Mouse (Mus musculus) embryonic facial prominence, embryonic 14.5 days (tissue): ENCODE measurements around the gene Fbxw8. TPM values are rescaled to one million over a fixed set of nuclear protein-coding genes. Genes with fewer than 3 reads are reported as not detected.
A peak's percentile ranks its signal among the peaks of the same experiment; 100 is the strongest.

ENCODE experiments used
- ATAC-seq: fragments of 200-750 bp; cut with Nextera tagmentation; 2 replicates; pipeline ENCODE4 v1.8.0; 2017; ENCODE audit warnings: low read depth, moderate number of reproducible peaks, moderate TSS enrichment
- DNase-seq: peaks from one replicate; pipeline ENCODE4 v3.0.0-alpha.2; 2015; ENCODE audit warnings: low spot score
- H3K27ac ChIP-seq: fragments of 300-500 bp; sonication (generic); replicated peaks from 2 replicates; pipeline ENCODE4 v1.5.1; 2014; ENCODE audit warnings: low read depth, mild to moderate bottlenecking, low read length, moderate library complexity
- H3K27me3 ChIP-seq: fragments of 300-500 bp; sonication (generic); replicated peaks from 2 replicates; pipeline ENCODE4 v1.6.1; 2014; ENCODE audit warnings: low read length; ENCODE audit not compliant: control insufficient read depth, insufficient read depth
- H3K36me3 ChIP-seq: fragments of 300-500 bp; sonication (generic); 2 replicates; pipeline ENCODE4 v1.6.1; 2014; ENCODE audit warnings: low read length, mixed read lengths; ENCODE audit not compliant: control insufficient read depth, insufficient read depth
- H3K4me1 ChIP-seq: fragments of 300-500 bp; sonication (generic); 2 replicates; pipeline ENCODE4 v1.6.1; 2014; ENCODE audit warnings: antibody characterized with exemption, low read length; ENCODE audit not compliant: control insufficient read depth, insufficient read depth
- H3K4me2 ChIP-seq: fragments of 300-500 bp; sonication (generic); 2 replicates; pipeline ENCODE4 v1.6.1; 2014; ENCODE audit warnings: low read depth, mild to moderate bottlenecking, low read length, moderate library complexity, mixed read lengths
- H3K4me3 ChIP-seq: fragments of 300-500 bp; sonication (generic); 2 replicates; pipeline ENCODE4 v1.5.1; 2014; ENCODE audit warnings: low read depth, mild to moderate bottlenecking, low read length
- H3K9ac ChIP-seq: fragments of 300-500 bp; sonication (generic); 2 replicates; pipeline ENCODE4 v1.6.1; 2014; ENCODE audit warnings: low read depth, mild to moderate bottlenecking, low read length, moderate library complexity, mixed read lengths
- H3K9me3 ChIP-seq: fragments of 300-500 bp; sonication (generic); 2 replicates; pipeline ENCODE4 v1.6.1; 2016; ENCODE audit warnings: low read length; ENCODE audit not compliant: control insufficient read depth
- WGBS: fragments of 180-500 bp; shearing (Covaris S2); extraction: QIAGEN DNeasy Blood & Tissue Kit; methylation state at CpG from one replicate; pipeline ENCODE4 v1.1.7; 2014; 5-methylcytosine and 5-hydroxymethylcytosine counted together
- polyA plus RNA-seq: library from polyadenylated mRNA; unstranded; fragments of >200 nt; fragmentation: Nextera tagmentation; extraction: Ambion mirVana; gene quantifications from 2 replicates; pipeline ENCODE4 v1.2.1, GENCODE M21; 2014

Gene Fbxw8
- polyA plus RNA-seq, 1 experiment from 2014 or later: 31.7 TPM

- no peaks in the 10 kb centered on the region for H3K4me1 ChIP-seq
- H3K9ac ChIP-seq: no peak overlapping the region
- no peak overlapping the region for H3K4me2 ChIP-seq
- H3K4me3 ChIP-seq: no peak overlapping the region
- ATAC-seq (no peak), DNase-seq (no peak)
- 79% methylated on average over 4 of the region's 4 CpGs for WGBS
- no peak overlapping the region for H3K27ac ChIP-seq
- no peaks in the 10 kb centered on the region for H3K9me3 ChIP-seq
- no peaks in the 10 kb centered on the region for H3K27me3 ChIP-seq
- H3K36me3 ChIP-seq: no peaks in the 10 kb centered on the region
These were observed 106.9 kb downstream of the Fbxw8 start for GRCm38 (mm10) chr5:118048412-118048811.

GRCm38 (mm10) chr5:118047091-118047757, 108.0 kb downstream of the Fbxw8 start:
- H3K4me2 ChIP-seq: no peak overlapping the region
- no peaks in the 10 kb centered on the region for H3K9me3 ChIP-seq
- H3K9ac ChIP-seq: no peak overlapping the region
- H3K27me3 ChIP-seq: no peaks in the 10 kb centered on the region
- 85% methylated on average over 14 of the region's 14 CpGs for WGBS
- H3K36me3 ChIP-seq: no peaks in the 10 kb centered on the region
- no peak overlapping the region for H3K27ac ChIP-seq
- no peak overlapping the region for H3K4me3 ChIP-seq
- ATAC-seq: no peak
- no peak for DNase-seq
- no peaks in the 10 kb centered on the region for H3K4me1 ChIP-seq

- H3K27ac ChIP-seq: no peak overlapping the region
- H3K4me3 ChIP-seq: no peak overlapping the region
- no peak overlapping the region for H3K9ac ChIP-seq
- 91% methylated on average over 9 of the region's 9 CpGs for WGBS
- H3K9me3 ChIP-seq: no peaks in the 10 kb centered on the region
- H3K27me3 ChIP-seq: no peaks in the 10 kb centered on the region
- H3K36me3 ChIP-seq: no peaks in the 10 kb centered on the region
- H3K4me2 ChIP-seq: no peak overlapping the region
- no peak for ATAC-seq
- no peaks in the 10 kb centered on the region for H3K4me1 ChIP-seq
- DNase-seq: no peak
These were observed 109.9 kb downstream of the Fbxw8 start for GRCm38 (mm10) chr5:118045385-118045784.

GRCm38 (mm10) chr5:118044907-118045306, 110.4 kb downstream of the Fbxw8 start:
- H3K4me1 ChIP-seq: no peaks in the 10 kb centered on the region
- WGBS: 86% methylated on average over 6 of the region's 6 CpGs

GRCm38 (mm10) chr5:118043761-118044160, 111.5 kb downstream of the Fbxw8 start:
- Histone ChIP-seq H3K4me1 (no peaks in the 10 kb centered on the region), H3K4me2 (no peak overlapping the region), H3K27me3 (peaks cover 3% of the 10 kb centered on the region; the same call in 1 of the 2 replicates), H3K9me3 (no peaks in the 10 kb centered on the region), H3K9ac (no peak overlapping the region), H3K36me3 (no peaks in the 10 kb centered on the region), H3K27ac (no peak overlapping the region), H3K4me3 (no peak overlapping the region)
- WGBS: 75% methylated on average over 4 of the region's 4 CpGs
- ATAC-seq (no peak), DNase-seq (no peak)

More at GRCm38 (mm10) chr5:118044907-118045306, 110.4 kb downstream of the Fbxw8 start:
- ATAC-seq: no peak
- no peak overlapping the region for H3K4me2 ChIP-seq
- no peak overlapping the region for H3K27ac ChIP-seq
- H3K27me3 ChIP-seq: no peaks in the 10 kb centered on the region
- H3K9ac ChIP-seq: no peak overlapping the region
- DNase-seq: no peak
- no peaks in the 10 kb centered on the region for H3K36me3 ChIP-seq
- no peaks in the 10 kb centered on the region for H3K9me3 ChIP-seq
- no peak overlapping the region for H3K4me3 ChIP-seq

- no peak overlapping the region for H3K4me2 ChIP-seq
- WGBS: 86% methylated on average over 6 of the region's 6 CpGs
- ATAC-seq: no peak
These were observed 112.7 kb downstream of the Fbxw8 start for GRCm38 (mm10) chr5:118042599-118042998.

GRCm38 (mm10) chr5:118039241-118039668, 116.0 kb downstream of the Fbxw8 start:
- 31% methylated on average over 12 of the region's 12 CpGs for whole genome bisulfite sequencing
- ATAC-seq (no peak), DNase-seq (no peak)
- peaks cover 3% of the 10 kb centered on the region; the same call in 1 of the 2 replicates for H3K27me3 ChIP-seq
- 0 out of 2 replicates have a peak, but pooled peaks cover 4% of the 10 kb centered on the region for H3K4me1 ChIP-seq
- no peak overlapping the region for H3K27ac ChIP-seq
- H3K4me2 ChIP-seq: no peak overlapping the region
- peaks cover 7% of the 10 kb centered on the region for H3K9me3 ChIP-seq
- H3K9ac ChIP-seq: no peak overlapping the region
- no peak overlapping the region for H3K4me3 ChIP-seq
- no peaks in the 10 kb centered on the region for H3K36me3 ChIP-seq

More at GRCm38 (mm10) chr5:118042599-118042998, 112.7 kb downstream of the Fbxw8 start:
- Histone ChIP-seq H3K9me3 (no peaks in the 10 kb centered on the region), H3K27me3 (peaks cover 3% of the 10 kb centered on the region; the same call in 1 of the 2 replicates), H3K27ac (no peak overlapping the region), H3K4me1 (0 out of 2 replicates have a peak, but pooled peaks cover 4% of the 10 kb centered on the region), H3K4me3 (no peak overlapping the region), H3K9ac (no peak overlapping the region), H3K36me3 (no peaks in the 10 kb centered on the region)
- DNase-seq: no peak

- 12% methylated on average over 9 of the region's 10 CpGs for WGBS
- peak overlapping the region; percentile 33; the same call in 1 of the 2 replicates for H3K4me2 ChIP-seq
- H3K4me3 ChIP-seq: no peak overlapping the region
- ATAC-seq (peak; percentile 85), DNase-seq (peak; percentile 78)
- H3K27me3 ChIP-seq: peaks cover 3% of the 10 kb centered on the region; the same call in 1 of the 2 replicates
- H3K9me3 ChIP-seq: peaks cover 7% of the 10 kb centered on the region
- no peak overlapping the region for H3K27ac ChIP-seq
- H3K9ac ChIP-seq: peak overlapping the region; percentile 25; the same call in 1 of the 2 replicates
- H3K4me1 ChIP-seq: 0 out of 2 replicates have a peak, but pooled peaks cover 4% of the 10 kb centered on the region
- no peaks in the 10 kb centered on the region for H3K36me3 ChIP-seq
These were observed 117.3 kb downstream of the Fbxw8 start for GRCm38 (mm10) chr5:118037798-118038484.
